Comparison of ENCODE assay signal across 18 mouse cellular contexts in genomic region chr16:89973814-89974712, GRCm38 (mm10).
DNase-seq lines count a peak whose midpoint lies in the region; ATAC-seq lines count a peak whose summit lies in the region.
"Had no signal": no experiment of that assay in that cellular context is flagged by ENCODE, and none has a peak within 500 bp of the region (broad histone marks: within the 10 kb centered on the region; RNA-seq: fewer than 3 reads in every experiment).

No protein-coding gene starts in this region.

- no peak for DNase-seq in kidney, adult 18-20 months
- DNase-seq in 416B (ENCODE audit: low read depth): peak; percentile 78
- peak; percentile 28 for DNase-seq in T-cell, adult 2 months (ENCODE audit: low spot score)
- DNase-seq in naive thymus-derived CD4-positive, alpha-beta T cell, adult 2 months (ENCODE audit: low read depth): peak; percentile 42
- no peak for DNase-seq in cerebellum, postnatal 36 days
- no peak for DNase-seq in lung, adult 18-20 months
- DNase-seq: cerebellum, adult 2 months; heart, postnatal 10 days; kidney, postnatal 25 days; left cerebral cortex, postnatal 4 days; liver, embryonic 13.5 days; lung, postnatal 4 days; retina, postnatal 1 day had no signal

- peak; percentile 35; the same call in 1 of the 2 replicates for ATAC-seq in kidney, embryonic 15.5 days (replicated peaks; ENCODE audit: low FRiP score)
- ATAC-seq: forebrain, embryonic 16.5 days had no signal

- 51% methylated on average over 16 of the region's 16 CpGs for WGBS in kidney, embryonic 15.5 days

- H3K27me3 ChIP-seq in kidney, embryonic 15.5 days: no peaks in the 10 kb centered on the region
- H3K27me3 ChIP-seq: embryonic facial prominence, embryonic 12.5 days; liver, embryonic 13.5 days; lung, embryonic 15.5 days had no signal

- H3K4me3 ChIP-seq in kidney, embryonic 15.5 days (replicated peaks): no peak overlapping the region
- H3K4me3 ChIP-seq: embryonic facial prominence, embryonic 12.5 days; liver, embryonic 13.5 days; lung, embryonic 15.5 days had no signal

- H3K4me2 ChIP-seq in kidney, embryonic 15.5 days: no peak overlapping the region
- H3K4me2 ChIP-seq: embryonic facial prominence, embryonic 12.5 days; heart, embryonic 11.5 days; liver, embryonic 13.5 days; lung, embryonic 15.5 days had no signal

- H3K36me3 ChIP-seq in kidney, embryonic 15.5 days: no peaks in the 10 kb centered on the region
- H3K36me3 ChIP-seq: embryonic facial prominence, embryonic 12.5 days; liver, embryonic 13.5 days; lung, embryonic 15.5 days had no signal

- no peak overlapping the region for H3K9ac ChIP-seq in kidney, embryonic 15.5 days
- H3K9ac ChIP-seq: embryonic facial prominence, embryonic 12.5 days; liver, embryonic 13.5 days; lung, embryonic 15.5 days had no signal

- H3K4me1 ChIP-seq in kidney, embryonic 15.5 days: peaks cover 10% of the 10 kb centered on the region; the same call in 1 of the 2 replicates
- H3K4me1 ChIP-seq: embryonic facial prominence, embryonic 12.5 days; lung, embryonic 15.5 days had no signal

- H3K27ac ChIP-seq in kidney, embryonic 15.5 days: no peak overlapping the region
- H3K27ac ChIP-seq: embryonic facial prominence, embryonic 12.5 days; liver, embryonic 13.5 days; lung, embryonic 15.5 days had no signal

- no peaks in the 10 kb centered on the region for H3K9me3 ChIP-seq in kidney, embryonic 15.5 days (replicated peaks)
- H3K9me3 ChIP-seq: embryonic facial prominence, embryonic 12.5 days; liver, embryonic 13.5 days; lung, embryonic 15.5 days had no signal

Comparison
In these comparisons a context has a peak if more than half of its experiments do, and no peak if none do; other contexts are left out.
1. DNase-seq: peak in 416B (single experiment), T-cell, adult 2 months (single experiment) and naive thymus-derived CD4-positive, alpha-beta T cell, adult 2 months (single experiment); none in kidney, adult 18-20 months (single experiment), cerebellum, postnatal 36 days (0 of 2) and lung, adult 18-20 months (0 of 2).